Mouse (Mus musculus) liver, embryonic 13.5 days (tissue): Measurements from ENCODE around the gene Tmem18. TPM values are rescaled to one million over a fixed set of nuclear protein-coding genes. Genes with fewer than 3 reads are reported as not detected.

Experiments
- ATAC-seq: fragments of 200-750 bp; cut with Nextera tagmentation; 2 replicates; pipeline ENCODE4 v1.8.0; 2017; ENCODE audit warnings: low read depth, mild to moderate bottlenecking, moderate number of reproducible peaks, moderate library complexity
- DNase-seq: peaks from one replicate; pipeline ENCODE4 v3.0.0; 2022
- H3K27ac ChIP-seq: fragments of 300-500 bp; sonication (generic); 2 replicates; pipeline ENCODE4 v1.5.1; 2015; ENCODE audit warnings: moderate library complexity, mild to moderate bottlenecking, inconsistent platforms
- H3K27me3 ChIP-seq: fragments of 300-500 bp; sonication (generic); 2 replicates; pipeline ENCODE4 v1.6.1; 2015; ENCODE audit warnings: mild to moderate bottlenecking, inconsistent platforms
- H3K36me3 ChIP-seq: fragments of 300-500 bp; sonication (generic); 2 replicates; pipeline ENCODE4 v1.6.1; 2015; ENCODE audit warnings: mild to moderate bottlenecking, inconsistent platforms
- H3K4me1 ChIP-seq: fragments of 300-500 bp; sonication (generic); replicated peaks from 2 replicates; pipeline ENCODE4 v1.6.1; 2015; ENCODE audit warnings: inconsistent platforms
- H3K4me2 ChIP-seq: fragments of 300-500 bp; sonication (generic); 2 replicates; pipeline ENCODE4 v1.6.1; 2015; ENCODE audit warnings: inconsistent platforms, mild to moderate bottlenecking, moderate library complexity
- H3K4me3 ChIP-seq: fragments of 300-500 bp; sonication (generic); replicated peaks from 2 replicates; pipeline ENCODE4 v1.5.1; 2015; ENCODE audit warnings: mild to moderate bottlenecking, inconsistent platforms
- H3K9ac ChIP-seq: fragments of 300-500 bp; sonication (generic); 2 replicates; pipeline ENCODE4 v1.6.1; 2015; ENCODE audit warnings: mild to moderate bottlenecking, inconsistent platforms
- H3K9me3 ChIP-seq: fragments of 300-500 bp; sonication (generic); replicated peaks from 2 replicates; pipeline ENCODE4 v1.6.1; 2016; ENCODE audit warnings: inconsistent platforms
- WGBS: fragments of 180-500 bp; shearing (Covaris S2); methylation state at CpG from one replicate; pipeline ENCODE4 v1.1.7; 2015; ENCODE audit not compliant: insufficient replicate concordance; 5-methylcytosine and 5-hydroxymethylcytosine counted together
- microRNA-seq: library from miRNA; unstranded; fragments of <30 nt; microRNA quantifications from one replicate; pipeline ENCODE4, GENCODE M21; 2016
- polyA plus RNA-seq: library from polyadenylated mRNA; unstranded; fragments of >200 nt; fragmentation: Nextera tagmentation; extraction: Ambion mirVana; gene quantifications from 2 replicates; pipeline ENCODE4 v1.2.1, GENCODE M21; 2015

Tmem18 gene
- polyA plus RNA-seq, 1 experiment from 2014 or later: 10.9 TPM

DNA sequence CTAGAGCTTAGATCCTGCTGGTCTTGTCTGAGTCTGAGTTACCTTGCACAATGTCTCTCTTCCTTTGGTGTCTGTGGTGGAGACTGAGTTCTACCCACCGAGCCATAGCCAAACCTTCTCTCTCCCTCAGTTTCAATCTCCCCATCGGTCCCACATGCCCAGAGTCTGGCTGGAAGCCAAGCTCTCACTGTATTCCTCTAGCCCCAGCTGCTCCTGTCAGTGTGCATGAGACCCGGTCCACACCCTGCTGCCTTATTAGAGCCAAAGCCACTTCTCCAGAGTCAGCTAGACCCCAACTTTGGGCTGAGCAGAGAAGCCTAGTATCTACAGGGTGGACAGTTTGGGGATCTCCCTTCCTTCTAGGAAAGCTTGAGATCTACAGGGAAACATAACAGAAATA is 14.7 kb downstream of the Tmem18 start:
- H3K9ac ChIP-seq: no peak overlapping the region

DNA sequence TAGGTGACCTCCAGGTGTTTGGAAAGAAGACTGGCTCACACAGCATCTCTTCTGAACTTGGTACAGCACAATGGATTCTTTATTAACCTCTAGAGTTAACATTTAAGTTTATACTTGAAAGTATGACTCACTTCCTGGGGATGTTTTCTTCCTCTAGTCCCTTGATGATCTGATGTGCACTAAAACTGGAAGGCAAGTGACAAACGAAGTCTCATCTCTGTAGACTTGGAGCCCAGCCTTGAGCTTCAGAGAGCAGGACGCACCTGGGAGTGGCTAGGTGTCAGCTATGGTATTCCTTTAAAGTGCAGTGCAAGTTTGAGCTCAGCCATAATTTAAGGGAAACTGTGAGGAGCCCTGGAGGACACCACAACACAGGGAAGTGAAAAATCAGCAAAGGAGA is 15.2 kb downstream of the Tmem18 start:
- Histone ChIP-seq H3K4me2 (no peak overlapping the region), H3K27ac (no peak overlapping the region), H3K4me1 (no peaks in the 10 kb centered on the region), H3K27me3 (no peaks in the 10 kb centered on the region), H3K36me3 (no peaks in the 10 kb centered on the region), H3K4me3 (no peak overlapping the region), H3K9ac (no peak overlapping the region), H3K9me3 (no peaks in the 10 kb centered on the region)
- 49% methylated on average over 2 of the region's 2 CpGs for WGBS
- no peak for DNase-seq
- ATAC-seq: no peak

More for the DNA sequence above, 14.7 kb downstream of the Tmem18 start:
- Histone ChIP-seq H3K4me2 (no peak overlapping the region), H3K27ac (no peak overlapping the region), H3K4me1 (no peaks in the 10 kb centered on the region), H3K36me3 (no peaks in the 10 kb centered on the region), H3K9me3 (no peaks in the 10 kb centered on the region), H3K27me3 (no peaks in the 10 kb centered on the region), H3K4me3 (no peak overlapping the region)
- no peak for ATAC-seq
- DNase-seq: no peak
- 46% methylated on average over 3 of the region's 3 CpGs for WGBS

DNA sequence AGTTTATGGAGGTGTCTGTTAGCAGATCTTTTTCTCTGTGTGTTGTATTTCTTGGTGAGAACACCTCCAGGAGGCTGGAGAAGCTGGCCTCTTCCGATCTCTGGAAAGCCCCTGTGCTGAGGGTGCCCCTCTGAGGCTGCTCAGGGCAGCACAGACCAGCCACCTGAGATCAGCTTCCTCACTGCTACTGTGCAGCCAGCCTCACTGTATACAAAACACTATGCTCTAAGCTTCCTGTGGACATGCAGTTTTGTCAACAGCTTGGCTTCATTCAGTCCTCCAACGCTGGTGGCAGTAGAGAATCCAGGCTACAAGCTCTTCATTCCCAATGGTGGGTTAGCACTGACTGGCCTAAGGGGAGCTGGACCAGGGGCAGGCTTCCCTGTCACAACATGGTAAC is 15.8 kb downstream of the Tmem18 start:
- no peak for DNase-seq
- H3K4me3 ChIP-seq: no peak overlapping the region
- H3K27ac ChIP-seq: no peak overlapping the region
- H3K36me3 ChIP-seq: no peaks in the 10 kb centered on the region
- H3K27me3 ChIP-seq: no peaks in the 10 kb centered on the region
- H3K4me1 ChIP-seq: no peaks in the 10 kb centered on the region
- no peak overlapping the region for H3K9ac ChIP-seq
- no peak for ATAC-seq
- 53% methylated on average over 2 of the region's 2 CpGs for WGBS
- H3K9me3 ChIP-seq: no peaks in the 10 kb centered on the region
- no peak overlapping the region for H3K4me2 ChIP-seq

DNA sequence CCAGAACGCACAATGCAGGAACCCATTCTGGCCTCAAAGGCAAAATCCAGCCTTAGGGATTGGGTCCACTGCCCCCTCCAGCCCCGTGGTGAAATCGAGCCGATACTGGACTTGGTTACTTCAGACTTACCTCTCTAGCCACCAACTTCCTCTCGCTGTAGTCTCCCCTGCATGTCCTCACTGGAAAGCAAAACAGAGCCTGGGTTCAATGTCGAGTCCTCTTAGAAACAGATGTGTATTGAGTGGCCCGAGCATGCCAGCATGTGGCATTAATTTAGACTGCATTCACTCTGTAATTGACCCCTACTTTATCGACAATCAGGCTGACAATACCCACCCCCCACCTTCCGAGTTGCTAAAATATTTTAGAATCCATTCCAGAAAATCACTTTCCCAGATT is 19.8 kb downstream of the Tmem18 start:
- 57% methylated on average over 9 of the region's 9 CpGs for WGBS
- Histone ChIP-seq H3K9me3 (no peaks in the 10 kb centered on the region), H3K4me2 (no peak overlapping the region), H3K36me3 (no peaks in the 10 kb centered on the region), H3K4me1 (no peaks in the 10 kb centered on the region), H3K9ac (no peak overlapping the region), H3K4me3 (no peak overlapping the region), H3K27me3 (no peaks in the 10 kb centered on the region), H3K27ac (no peak overlapping the region)
- ATAC-seq: no peak
- DNase-seq: no peak

DNA sequence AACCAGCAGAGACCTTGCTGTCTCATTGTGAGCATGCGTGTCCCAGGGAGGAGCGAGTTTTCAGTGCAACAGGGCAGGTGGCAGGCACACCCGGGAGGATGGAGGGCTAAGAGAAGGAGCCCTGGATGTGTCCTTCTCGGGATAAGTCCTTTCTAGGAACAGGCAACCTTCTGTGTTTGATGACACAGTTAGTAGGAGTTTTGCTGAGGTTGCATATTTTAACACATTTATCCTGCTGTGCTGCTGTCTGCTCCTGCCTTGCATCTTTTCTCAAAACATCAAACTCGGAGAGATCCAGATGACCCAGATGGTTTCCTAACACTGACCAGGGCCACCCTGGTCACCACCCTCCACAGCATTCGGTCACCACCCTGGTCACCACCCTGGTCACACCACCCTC is 20.6 kb downstream of the Tmem18 start:
- H3K4me1 ChIP-seq: no peaks in the 10 kb centered on the region
- no peak overlapping the region for H3K27ac ChIP-seq
- H3K36me3 ChIP-seq: no peaks in the 10 kb centered on the region
- H3K9ac ChIP-seq: no peak overlapping the region
- no peaks in the 10 kb centered on the region for H3K9me3 ChIP-seq
- H3K27me3 ChIP-seq: no peaks in the 10 kb centered on the region
- no peak overlapping the region for H3K4me2 ChIP-seq
- no peak for ATAC-seq
- WGBS: 62% methylated on average over 6 of the region's 6 CpGs
- no peak for DNase-seq
- H3K4me3 ChIP-seq: no peak overlapping the region

DNA sequence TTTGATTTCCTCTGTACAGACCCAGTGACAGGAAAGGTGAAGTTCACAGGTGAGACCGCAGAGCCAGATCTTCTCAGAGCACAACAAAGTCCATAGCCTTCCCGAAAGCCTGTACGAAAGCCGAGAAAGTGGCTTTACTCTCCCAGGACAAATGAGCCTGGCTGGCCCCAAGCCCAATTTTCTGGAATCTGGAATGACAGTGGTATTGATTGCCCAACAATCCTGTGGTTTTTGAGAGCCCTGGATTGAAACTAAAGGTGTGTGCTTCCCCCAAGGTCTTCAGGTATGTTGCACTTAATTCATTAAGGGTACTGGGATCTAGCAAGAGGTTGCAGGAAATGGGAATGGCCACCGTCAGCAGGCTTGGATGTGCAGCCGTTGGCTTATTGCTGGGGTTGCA is 21.7 kb downstream of the Tmem18 start:
- WGBS: 81% methylated on average over 6 of the region's 6 CpGs
- Histone ChIP-seq H3K36me3 (no peaks in the 10 kb centered on the region), H3K9me3 (no peaks in the 10 kb centered on the region), H3K27ac (no peak overlapping the region), H3K4me1 (no peaks in the 10 kb centered on the region), H3K4me3 (no peak overlapping the region), H3K9ac (no peak overlapping the region), H3K27me3 (no peaks in the 10 kb centered on the region), H3K4me2 (no peak overlapping the region)
- ATAC-seq (no peak), DNase-seq (no peak)

DNA sequence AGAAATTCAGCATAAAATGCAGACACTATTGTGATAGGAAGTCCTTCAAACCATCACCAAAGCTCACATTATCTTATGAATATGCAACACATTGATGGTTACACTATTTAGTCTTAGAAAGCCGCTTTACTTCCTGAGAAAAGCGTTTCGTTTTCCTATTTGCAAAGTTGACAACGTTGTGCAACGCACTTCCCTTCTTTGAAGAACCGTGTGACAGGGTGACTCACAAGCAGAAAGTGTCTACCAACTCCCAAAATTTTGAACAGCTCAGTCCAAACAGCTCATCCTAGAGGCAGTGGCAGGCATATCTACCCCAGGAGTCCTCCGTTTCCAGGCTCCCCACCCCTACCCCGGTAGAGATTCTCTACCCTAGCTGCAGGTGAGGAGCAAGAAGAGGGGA is 22.5 kb downstream of the Tmem18 start:
- no peak overlapping the region for H3K4me2 ChIP-seq
- no peak overlapping the region for H3K9ac ChIP-seq
- no peak overlapping the region for H3K27ac ChIP-seq
- ATAC-seq (no peak), DNase-seq (no peak)
- 43% methylated on average over 8 of the region's 8 CpGs for WGBS
- H3K4me3 ChIP-seq: no peak overlapping the region
- H3K27me3 ChIP-seq: no peaks in the 10 kb centered on the region
- H3K36me3 ChIP-seq: no peaks in the 10 kb centered on the region
- H3K4me1 ChIP-seq: no peaks in the 10 kb centered on the region
- no peaks in the 10 kb centered on the region for H3K9me3 ChIP-seq

DNA sequence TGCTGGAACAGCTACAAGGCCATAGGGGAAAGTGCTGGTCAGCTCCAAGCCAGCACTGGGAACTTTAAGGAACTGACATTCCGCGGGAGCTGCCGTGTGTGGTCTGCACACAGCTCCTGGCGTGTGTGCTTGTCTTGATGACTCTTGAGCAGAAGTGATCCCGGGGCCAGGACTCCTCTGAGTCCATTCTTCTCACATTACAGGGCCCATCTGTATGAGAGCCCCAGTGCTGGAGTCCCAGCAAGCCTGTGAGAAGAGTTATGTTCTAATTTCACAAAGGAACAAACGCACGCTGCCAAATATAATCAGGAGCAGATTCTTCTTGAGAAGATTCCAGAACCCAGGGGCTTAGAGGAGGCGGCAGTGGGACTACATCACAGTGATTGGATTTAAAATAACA is 34.2 kb downstream of the Tmem18 start:
- H3K9me3 ChIP-seq: no peaks in the 10 kb centered on the region
- DNase-seq (no peak), ATAC-seq (no peak)
- WGBS: 62% methylated on average over 8 of the region's 8 CpGs
- H3K4me1 ChIP-seq: no peaks in the 10 kb centered on the region
- H3K36me3 ChIP-seq: no peaks in the 10 kb centered on the region
- H3K27me3 ChIP-seq: no peaks in the 10 kb centered on the region
- H3K4me3 ChIP-seq: no peak overlapping the region
- no peak overlapping the region for H3K27ac ChIP-seq
- no peak overlapping the region for H3K9ac ChIP-seq
- no peak overlapping the region for H3K4me2 ChIP-seq

DNA sequence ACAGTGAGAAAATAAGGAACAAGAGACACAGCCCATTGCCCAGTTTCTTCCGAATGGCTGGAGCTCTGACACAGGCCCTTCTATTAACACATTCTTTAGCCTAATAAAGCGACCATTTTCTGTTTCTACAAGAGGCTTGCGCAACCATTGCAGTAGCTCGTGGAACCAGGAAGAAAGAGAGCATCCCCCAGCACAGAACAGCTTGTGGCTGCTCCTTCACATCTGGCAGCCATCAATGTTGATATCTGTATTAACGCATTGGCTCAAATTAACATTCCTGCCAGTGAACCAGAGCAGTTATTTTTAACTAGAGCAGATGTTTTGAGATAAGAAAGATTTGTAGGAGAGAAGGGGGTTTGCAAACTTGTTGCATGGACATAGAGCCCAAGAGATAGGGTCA is 44.2 kb downstream of the Tmem18 start:
- Histone ChIP-seq H3K27ac (no peak overlapping the region), H3K9ac (no peak overlapping the region), H3K4me1 (0 out of 2 replicates have a peak, but pooled peaks cover 2% of the 10 kb centered on the region), H3K9me3 (no peaks in the 10 kb centered on the region), H3K27me3 (no peaks in the 10 kb centered on the region), H3K4me2 (no peak overlapping the region), H3K36me3 (no peaks in the 10 kb centered on the region), H3K4me3 (no peak overlapping the region)
- ATAC-seq (no peak), DNase-seq (no peak)
- 58% methylated on average over 5 of the region's 5 CpGs for WGBS

DNA sequence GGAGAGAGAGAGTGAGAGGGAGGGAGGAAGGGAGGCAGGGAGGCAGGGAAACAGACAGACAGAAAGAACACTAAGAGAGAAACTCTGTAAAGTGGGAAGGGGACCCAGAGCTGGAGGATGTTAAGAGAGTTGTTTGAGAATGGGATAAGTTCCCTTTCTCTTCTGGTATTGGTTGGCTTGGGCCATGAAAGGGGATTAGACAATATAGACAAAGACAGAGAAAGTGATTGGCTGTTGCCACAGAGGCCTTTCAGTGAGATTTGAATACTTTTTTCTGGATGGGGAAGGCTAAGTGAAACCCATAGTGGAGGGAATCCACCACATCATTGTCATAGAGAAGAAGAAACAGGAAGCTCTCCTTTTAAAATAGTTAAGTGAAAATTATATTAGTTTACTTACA is 50.3 kb downstream of the Tmem18 start:
- Histone ChIP-seq H3K36me3 (no peaks in the 10 kb centered on the region), H3K27me3 (no peaks in the 10 kb centered on the region), H3K4me2 (no peak overlapping the region), H3K9ac (no peak overlapping the region), H3K27ac (no peak overlapping the region), H3K4me3 (no peak overlapping the region), H3K4me1 (0 out of 2 replicates have a peak, but pooled peaks cover 2% of the 10 kb centered on the region), H3K9me3 (no peaks in the 10 kb centered on the region)
- DNase-seq (no peak), ATAC-seq (no peak)

Small RNA genes within 50 kb of the gene (microRNA-seq; reads per million reads assigned to microRNA genes)
- not detected for gene Gm25243

Other genes with a start within 250 kb of the Tmem18 start
- gene Sntg2, start 211.1 kb upstream of the Tmem18 start, polyA plus RNA-seq: 0.29 and 0.32 TPM in 2 replicates